8 mouse cellular contexts compared by ENCODE assay signal in genomic region chr8:64206024-64206385, GRCm38 (mm10). TPM values are rescaled to one million over a fixed set of nuclear protein-coding genes. Genes with fewer than 3 reads are reported as not detected.
DNase-seq lines count a peak whose midpoint lies in the region; ATAC-seq and TF ChIP-seq lines count a peak whose summit lies in the region.

TSS of gene Tll1 (minus strand) at chr8:64206271.

- no peak for ATAC-seq in heart, embryonic 12.5 days (ENCODE audit: insufficient number of reproducible peaks, low FRiP score)
- peak; percentile 31; the same call in 1 of the 2 replicates for ATAC-seq in kidney, embryonic 16.5 days (ENCODE audit: low FRiP score, low TSS enrichment)
- ATAC-seq in lung, postnatal 0 days: 0 out of 2 replicates have a peak, but pooled peaks have one; percentile 23
- no peak for ATAC-seq in megakaryocyte-erythroid progenitor cell, adult 5-6 weeks (replicated peaks; ENCODE audit: low FRiP score, low TSS enrichment, poor library complexity, severe bottlenecking)

- under 1% methylated on average over 18 of the region's 18 CpGs for WGBS in heart, embryonic 12.5 days
- WGBS in kidney, embryonic 16.5 days: under 1% methylated on average over 18 of the region's 18 CpGs
- under 1% methylated on average over 18 of the region's 18 CpGs for WGBS in lung, postnatal 0 days

- no peak for TF ChIP-seq EP300 in lung, postnatal 0 days (IDR thresholded peaks at IDR 0.05)

- peak within 1 kb of the TSS; percentile 100 for H3K4me2 ChIP-seq in heart, embryonic 12.5 days
- peak within 1 kb of the TSS; percentile 100 for H3K4me2 ChIP-seq in kidney, embryonic 16.5 days (replicated peaks; ENCODE audit: low read depth, low read length)
- H3K4me2 ChIP-seq in lung, postnatal 0 days (replicated peaks; ENCODE audit: low read depth, low read length): peak within 1 kb of the TSS; percentile 97

- DNase-seq in heart, adult 11 months: peak; percentile 86
- DNase-seq in heart, adult 8-10 months (ENCODE audit: low spot score): no peak
- peak; percentile 24 for DNase-seq in lung, postnatal 0 days (ENCODE audit: low spot score)
- DNase-seq in testis, postnatal 10 days (ENCODE audit: low spot score): peak; percentile 41

- H3K4me3 ChIP-seq in brown adipose tissue, adult 24 weeks (ENCODE audit: insufficient read depth, low read depth, low read length): peak within 1 kb of the TSS; percentile 76
- H3K4me3 ChIP-seq in heart, embryonic 12.5 days: peak within 1 kb of the TSS; percentile 83
- peak within 1 kb of the TSS; percentile 69 for H3K4me3 ChIP-seq in kidney, embryonic 16.5 days (ENCODE audit: low read length)
- peak within 1 kb of the TSS; percentile 58 for H3K4me3 ChIP-seq in lung, postnatal 0 days (ENCODE audit: low read depth, low read length)

- H3K27me3 ChIP-seq in heart, embryonic 12.5 days (replicated peaks): peaks cover 8% of the 10 kb centered on the region; the same call in 1 of the 2 replicates
- peaks cover 25% of the 10 kb centered on the region for H3K27me3 ChIP-seq in kidney, embryonic 16.5 days (ENCODE audit: insufficient read depth, low read length)
- no peaks in the 10 kb centered on the region; the same call in 1 of the 2 replicates for H3K27me3 ChIP-seq in lung, postnatal 0 days (replicated peaks; ENCODE audit: insufficient read depth, low read length)

- no peak for TF ChIP-seq CTCF in lung, postnatal 0 days (IDR thresholded peaks at IDR 0.05)

- 0 out of 2 replicates have a peak within 1 kb of the TSS, but pooled peaks have one; percentile 21 for H3K27ac ChIP-seq in brown adipose tissue, adult 24 weeks (replicated peaks; ENCODE audit: low read depth, low read length)
- no peak within 1 kb of the TSS for H3K27ac ChIP-seq in heart, embryonic 12.5 days (ENCODE audit: poor library complexity, severe bottlenecking)
- H3K27ac ChIP-seq in kidney, embryonic 16.5 days (ENCODE audit: low read length): no peak within 1 kb of the TSS
- no peak within 1 kb of the TSS for H3K27ac ChIP-seq in lung, postnatal 0 days (ENCODE audit: low read length)

- no peaks in the 10 kb centered on the region for H3K9me3 ChIP-seq in heart, embryonic 12.5 days (replicated peaks)
- no peaks in the 10 kb centered on the region for H3K9me3 ChIP-seq in kidney, embryonic 16.5 days (ENCODE audit: low read length)
- H3K9me3 ChIP-seq in lung, postnatal 0 days (ENCODE audit: low read length): no peaks in the 10 kb centered on the region

- H3K36me3 ChIP-seq in heart, embryonic 12.5 days: no peaks in the 10 kb centered on the region
- no peaks in the 10 kb centered on the region for H3K36me3 ChIP-seq in kidney, embryonic 16.5 days (ENCODE audit: insufficient read depth, low read length)
- no peaks in the 10 kb centered on the region for H3K36me3 ChIP-seq in lung, postnatal 0 days (ENCODE audit: insufficient read depth, low read length)

- peak within 1 kb of the TSS; percentile 78 for H3K9ac ChIP-seq in heart, embryonic 12.5 days
- H3K9ac ChIP-seq in kidney, embryonic 16.5 days (replicated peaks; ENCODE audit: low read length): peak within 1 kb of the TSS; percentile 66
- H3K9ac ChIP-seq in lung, postnatal 0 days (replicated peaks; ENCODE audit: low read depth): 0 out of 2 replicates have a peak within 1 kb of the TSS, but pooled peaks have one; percentile 5

- H3K4me1 ChIP-seq in brown adipose tissue, adult 24 weeks (ENCODE audit: control insufficient read depth, insufficient read depth, insufficient read length, low read length): peaks cover 5% of the 10 kb centered on the region; the same call in 1 of the 2 replicates
- peaks cover 6% of the 10 kb centered on the region; the same call in 1 of the 2 replicates for H3K4me1 ChIP-seq in heart, embryonic 12.5 days (replicated peaks)
- H3K4me1 ChIP-seq in kidney, embryonic 16.5 days (ENCODE audit: insufficient read depth, low read length): peaks cover 9% of the 10 kb centered on the region; the same call in 1 of the 2 replicates
- H3K4me1 ChIP-seq in lung, postnatal 0 days (ENCODE audit: insufficient read depth, low read depth, low read length): 0 out of 2 replicates have a peak, but pooled peaks cover 3% of the 10 kb centered on the region

RNA-seq across cellular contexts. Expression of gene Tll1, which starts in this region (rescaled TPM):
- total RNA-seq in heart, adult 8-10 months (2022): 1 to 10 TPM in 1 of 4 experiments, under 1 TPM in 3; 0.82 to 1.7 (median 0.92) TPM
- polyA plus RNA-seq in brown adipose tissue, adult 24 weeks (2012; ENCODE audit: insufficient read depth, insufficient read length, missing spikeins): 0.63 TPM in 1 of 2 replicates, not detected in the other
- 1.9 and 2.0 TPM in 2 replicates for polyA plus RNA-seq in heart, embryonic 12.5 days (2016; fragmentation: Nextera tagmentation; extraction: Ambion mirVana)
- polyA plus RNA-seq in kidney, embryonic 16.5 days (2015; fragmentation: Nextera tagmentation; extraction: Ambion mirVana): 0.80 and 0.86 TPM in 2 replicates
- 1.7 and 2.0 TPM in 2 replicates for polyA plus RNA-seq in lung, postnatal 0 days (2015; fragmentation: Nextera tagmentation; extraction: Ambion mirVana)
- total RNA-seq in megakaryocyte-erythroid progenitor cell, adult 5-6 weeks (2014; fragmentation: Nextera tagmentation): not detected in 2 replicates
- total RNA-seq in megakaryocyte-erythroid progenitor cell, adult 5-6 weeks (2017): not detected in 2 replicates

Comparison
In these comparisons a context has a peak if more than half of its experiments do, and no peak if none do; other contexts are left out.
1. Peak in ATAC-seq, H3K4me3 ChIP-seq, H3K9ac ChIP-seq and H3K4me2 ChIP-seq in kidney, embryonic 16.5 days; RNA of the gene not detected or under 1 TPM.
2. H3K9ac ChIP-seq: peak in every context shown above with its lines; median percentile 78 in heart, embryonic 12.5 days; 66 in kidney, embryonic 16.5 days; 5 in lung, postnatal 0 days.